Mouse (Mus musculus) C2C12 (cell line): Measurements from ENCODE around the gene Trmt1. TPM values are rescaled to one million over a fixed set of nuclear protein-coding genes. Genes with fewer than 3 reads are reported as not detected.

Experiments
- H3K27me3 ChIP-seq: one replicate; pipeline ENCODE4 v1.6.1; 2011; ENCODE audit not compliant: control insufficient read depth, insufficient read depth, insufficient read length
- H3K36me3 ChIP-seq: one replicate; pipeline ENCODE4 v1.6.1; 2011; ENCODE audit not compliant: control insufficient read depth, insufficient read depth
- H3K4me3 ChIP-seq: one replicate; pipeline ENCODE4 v1.5.1; 2011; ENCODE audit warnings: mild to moderate bottlenecking, control low read depth; ENCODE audit not compliant: poor library complexity, insufficient read depth, severe bottlenecking
- H3K79me2 ChIP-seq: one replicate; pipeline ENCODE4 v1.6.1; 2011; ENCODE audit not compliant: control insufficient read depth, insufficient read depth
- H3K79me3 ChIP-seq: one replicate; pipeline ENCODE4 v1.6.1; 2011; ENCODE audit warnings: low read depth, control low read depth
- H3ac ChIP-seq: one replicate; pipeline ENCODE3; 2011; ENCODE audit warnings: low read depth; ENCODE audit not compliant: control insufficient read depth, insufficient read length
- CEBPB ChIP-seq: IDR thresholded peaks from one replicate; pipeline ENCODE4 v1.6.1; 2011; ENCODE audit warnings: low read depth, mild to moderate bottlenecking, control low read depth, moderate library complexity
- CTCF ChIP-seq: IDR thresholded peaks from one replicate; pipeline ENCODE4 v1.5.1; 2011; ENCODE audit not compliant: control insufficient read depth, insufficient read depth, insufficient read length
- FOSL1 ChIP-seq: IDR thresholded peaks from one replicate; pipeline ENCODE4 v1.8.0; 2011; ENCODE audit warnings: mild to moderate bottlenecking, low read length; ENCODE audit not compliant: poor library complexity, insufficient read depth, severe bottlenecking
- MAX ChIP-seq: IDR thresholded peaks from one replicate; pipeline ENCODE4 v1.6.1; 2011; ENCODE audit warnings: mild to moderate bottlenecking, control low read depth
- MYOD1 ChIP-seq: IDR thresholded peaks from one replicate; pipeline ENCODE4 v1.6.1; 2011; ENCODE audit warnings: low read depth; ENCODE audit not compliant: control insufficient read depth, insufficient read length
- MYOG ChIP-seq: IDR thresholded peaks from one replicate; pipeline ENCODE4 v1.6.1; 2011; ENCODE audit not compliant: control insufficient read depth, insufficient read length; ENCODE audit errors: extremely low read depth
- USF1 ChIP-seq: IDR thresholded peaks from one replicate; pipeline ENCODE4 v1.6.1; 2011; ENCODE audit warnings: low read depth, mild to moderate bottlenecking, control low read depth, moderate library complexity
- polyA plus RNA-seq: library from polyadenylated mRNA; unstranded; fragments of >200 nt; fragmentation: generic; extraction: Trizol; gene quantifications from one replicate; pipeline ENCODE4 v1.2.1, GENCODE M21; 2012; ENCODE audit warnings: missing spikeins

The Trmt1 gene
- polyA plus RNA-seq, 1 experiment = 117 TPM

DNA sequence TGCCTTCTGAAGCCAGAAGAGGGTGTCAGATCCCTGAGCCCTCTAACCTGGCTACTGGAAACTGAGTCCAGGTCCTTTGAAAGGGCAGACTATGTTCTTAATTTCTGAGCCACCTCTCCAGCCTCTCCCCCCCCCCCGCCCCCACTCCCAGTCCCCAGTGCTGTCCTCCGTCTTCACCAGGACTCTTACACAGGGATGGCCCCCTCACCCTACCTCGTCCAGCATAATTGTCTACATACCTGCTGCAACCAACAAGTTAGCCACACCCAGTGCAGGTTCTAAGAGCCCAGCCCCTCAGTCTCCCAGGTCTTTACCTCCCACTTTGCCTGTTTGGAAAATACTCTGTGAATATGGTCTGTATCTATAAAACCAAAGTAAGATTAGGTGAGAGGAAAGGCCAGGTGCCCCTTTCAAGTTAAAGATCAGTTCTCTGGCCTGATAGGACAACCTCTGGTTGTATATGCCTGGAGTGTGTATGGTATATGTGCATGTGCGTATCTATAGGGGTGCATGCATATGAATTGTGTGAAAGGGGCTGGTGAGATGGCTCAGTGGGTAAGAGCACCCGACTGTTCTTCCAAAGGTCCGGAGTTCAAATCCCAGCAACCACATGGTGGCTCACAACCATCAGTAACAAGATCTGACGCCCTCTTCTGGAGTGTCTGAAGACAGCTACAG lies 45.4 kb upstream of the Trmt1 start:
- H3K79me3 ChIP-seq = no peaks in the 10 kb centered on the region
- no peaks in the 10 kb centered on the region for H3K27me3 ChIP-seq
- no peaks in the 10 kb centered on the region for H3K79me2 ChIP-seq
- TF ChIP-seq USF1 (no peak), MYOG (no peak), CEBPB (no peak), FOSL1 (no peak), CTCF (no peak)
- no peak overlapping the region for H3K4me3 ChIP-seq
- H3ac ChIP-seq = no peak overlapping the region
- no peaks in the 10 kb centered on the region for H3K36me3 ChIP-seq

GRCm38 (mm10) chr8:84641578-84642361 lies 44.3 kb upstream of the Trmt1 start:
- no peak for TF ChIP-seq CEBPB
- no peak for TF ChIP-seq CTCF
- TF ChIP-seq USF1 = no peak
- no peak for TF ChIP-seq MYOG
- TF ChIP-seq MAX = no peak
- TF ChIP-seq FOSL1 = no peak
- TF ChIP-seq MYOD1 = no peak
- Histone ChIP-seq H3ac (no peak overlapping the region), H3K4me3 (no peak overlapping the region), H3K79me3 (no peaks in the 10 kb centered on the region), H3K27me3 (no peaks in the 10 kb centered on the region), H3K36me3 (no peaks in the 10 kb centered on the region), H3K79me2 (no peaks in the 10 kb centered on the region)

GRCm38 (mm10) chr8:84643019-84643418 lies 43.1 kb upstream of the Trmt1 start:
- no peaks in the 10 kb centered on the region for H3K79me3 ChIP-seq
- no peaks in the 10 kb centered on the region for H3K27me3 ChIP-seq
- H3ac ChIP-seq = no peak overlapping the region
- no peaks in the 10 kb centered on the region for H3K36me3 ChIP-seq
- TF ChIP-seq MAX (no peak), MYOD1 (no peak), CEBPB (no peak), MYOG (no peak), CTCF (no peak), USF1 (no peak)
- H3K79me2 ChIP-seq = no peaks in the 10 kb centered on the region
- no peak overlapping the region for H3K4me3 ChIP-seq

DNA sequence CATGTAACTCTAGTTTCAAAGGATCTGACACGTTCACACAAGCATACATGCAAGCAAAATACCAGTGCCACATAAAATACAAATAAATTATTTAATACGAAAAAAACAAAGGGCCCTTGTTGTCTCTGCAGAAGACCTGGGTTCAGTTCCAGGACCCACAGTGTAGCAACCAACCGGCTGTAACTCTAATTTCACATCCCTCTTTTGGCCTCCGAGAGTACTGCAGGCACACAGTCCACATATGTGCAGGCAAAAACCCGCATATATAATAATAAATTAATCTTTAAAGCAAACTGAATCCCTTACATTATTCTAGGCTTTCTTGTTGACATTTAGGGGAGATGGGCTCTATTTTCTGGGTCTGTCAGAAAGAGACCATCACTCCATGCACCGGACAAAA lies 39.3 kb upstream of the Trmt1 start:
- H3K4me3 ChIP-seq = no peak overlapping the region
- no peaks in the 10 kb centered on the region for H3K79me2 ChIP-seq
- H3K79me3 ChIP-seq = no peaks in the 10 kb centered on the region
- H3K27me3 ChIP-seq = no peaks in the 10 kb centered on the region
- H3ac ChIP-seq = no peak overlapping the region
- no peak for TF ChIP-seq USF1
- no peaks in the 10 kb centered on the region for H3K36me3 ChIP-seq

GRCm38 (mm10) chr8:84647461-84647901 lies 38.6 kb upstream of the Trmt1 start:
- H3K79me3 ChIP-seq = no peaks in the 10 kb centered on the region
- H3K27me3 ChIP-seq = no peaks in the 10 kb centered on the region
- TF ChIP-seq MAX = no peak
- TF ChIP-seq CEBPB = no peak
- no peak for TF ChIP-seq CTCF
- TF ChIP-seq USF1 = no peak
- no peak for TF ChIP-seq FOSL1
- no peak for TF ChIP-seq MYOG
- no peak for TF ChIP-seq MYOD1
- H3K36me3 ChIP-seq = no peaks in the 10 kb centered on the region
- no peak overlapping the region for H3ac ChIP-seq
- H3K79me2 ChIP-seq = no peaks in the 10 kb centered on the region
- no peak overlapping the region for H3K4me3 ChIP-seq

DNA sequence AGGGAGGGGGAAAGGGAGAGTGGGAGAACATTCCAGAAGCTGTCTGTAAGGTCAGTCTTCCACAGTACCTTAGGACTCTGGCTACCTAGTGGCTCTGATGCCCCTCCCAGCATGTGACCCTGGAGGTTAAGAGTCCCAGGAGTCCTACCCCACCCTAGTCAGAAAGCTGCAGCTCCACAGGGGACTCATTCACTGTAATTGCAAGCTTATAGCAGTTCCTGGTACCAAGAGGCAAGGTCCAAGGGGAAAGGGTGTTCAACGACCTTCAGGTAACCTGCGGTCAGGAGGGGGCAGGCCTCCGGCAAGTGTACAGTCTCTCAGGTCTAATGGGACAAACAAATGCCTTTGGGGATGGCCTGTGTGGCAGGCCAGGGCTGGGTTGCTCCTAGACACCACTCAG lies 35.9 kb upstream of the Trmt1 start:
- Histone ChIP-seq H3K79me3 (no peaks in the 10 kb centered on the region), H3K4me3 (no peak overlapping the region), H3K36me3 (no peaks in the 10 kb centered on the region), H3K79me2 (no peaks in the 10 kb centered on the region), H3ac (no peak overlapping the region), H3K27me3 (no peaks in the 10 kb centered on the region)
- TF ChIP-seq MYOG (no peak), USF1 (no peak), MAX (no peak)
